Mouse (Mus musculus) heart, postnatal 25 days (tissue): ENCODE data around the gene Stbd1. TPM values are rescaled to one million over a fixed set of nuclear protein-coding genes. Genes with fewer than 3 reads are reported as not detected.

Experiments
- DNase-seq: peaks from one replicate; pipeline ENCODE4 v3.0.0; 2022; ENCODE audit warnings: low spot score
- intact Hi-C: fragments of 180-260 bp; cut with DNase I; formaldehyde crosslinking; loops from one replicate; pipeline ENCODE4 v1.15.1; 2025
- total RNA-seq, 2 experiments: library from RNA; stranded (reverse); gene quantifications; 2 replicates each; pipeline ENCODE4 v1.2.3; 2021

The Stbd1 gene
- total RNA-seq, 2 experiments from 2014 or later: 1.2 to 1.5 TPM

GRCm38 (mm10) chr5:92633526-92633925 is 30.7 kb downstream of the Stbd1 start:
- intact Hi-C loops: no loop called here
- DNase-seq: no peak

DNA sequence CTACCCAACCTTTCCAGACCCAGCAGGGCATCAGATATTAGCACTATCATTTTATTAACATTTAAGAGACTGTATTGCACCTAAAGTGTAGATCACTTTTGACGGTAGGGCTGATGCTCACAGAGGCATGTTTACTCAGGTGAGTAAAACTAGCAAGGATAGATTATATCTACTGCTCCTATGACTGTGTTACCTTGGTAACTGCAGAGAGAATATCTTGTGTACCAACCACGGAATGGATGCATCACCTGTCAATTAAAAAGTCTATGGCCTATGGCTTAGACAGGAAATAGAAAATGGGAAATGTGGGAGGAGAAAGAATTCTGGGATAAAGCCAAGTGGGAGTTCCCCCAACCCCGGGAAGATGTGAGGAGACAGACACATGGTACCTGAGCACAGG is 32.1 kb downstream of the Stbd1 start:
- DNase-seq: no peak
- intact Hi-C loops: no loop called here

DNA sequence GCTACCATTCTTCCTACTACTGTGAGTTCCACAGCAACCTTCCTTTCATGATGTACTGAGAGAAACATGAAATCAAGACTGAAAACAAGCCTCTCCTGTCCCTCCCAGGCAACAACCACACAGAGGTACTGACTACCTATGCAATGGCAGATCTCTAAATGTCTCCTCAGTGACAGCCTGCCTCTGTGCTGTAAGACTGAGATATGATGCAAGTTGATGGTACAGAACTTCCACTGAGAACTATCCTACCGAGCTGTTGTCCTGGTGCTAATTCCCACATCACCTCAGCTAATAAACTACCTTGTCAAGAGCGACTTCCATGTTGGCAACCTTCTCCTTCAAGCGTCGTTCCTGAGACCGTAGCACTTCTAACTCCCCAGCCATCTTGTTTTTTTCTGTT is 33.0 kb downstream of the Stbd1 start:
- DNase-seq: no peak
- intact Hi-C loops: no loop called here

- DNase-seq: no peak
- intact Hi-C loops: no loop called here
These were observed 38.0 kb downstream of the Stbd1 start for GRCm38 (mm10) chr5:92640861-92641260.

Other genes starting within 250 kb of the Stbd1 start
- gene Nup54, start 167.8 kb upstream of the Stbd1 start, total RNA-seq: 10 to 100 TPM; 16.5 to 17.0 TPM
- gene Scarb2, start 96.2 kb upstream of the Stbd1 start, total RNA-seq: 10 to 100 TPM; 70.5 to 74.6 TPM
- gene Fam47e, start 48.0 kb upstream of the Stbd1 start, total RNA-seq: not detected
- not detected for gene Ccdc158, start 72.2 kb downstream of the Stbd1 start, total RNA-seq
- 10 to 100 TPM; 32.7 to 33.9 TPM for gene Shroom3, start 80.4 kb downstream of the Stbd1 start, total RNA-seq